Mouse (Mus musculus) Patski (cell line): ENCODE data around the gene Atp6v1e2. TPM values are rescaled to one million over a fixed set of nuclear protein-coding genes. Genes with fewer than 3 reads are reported as not detected.

Source experiments
- ATAC-seq: fragments of 100-300 bp; one replicate; pipeline ENCODE4 v1.8.0; 2021
- CTCF ChIA-PET: fragments of 350-600 bp; sonication (Branson Sonifier 250); formaldehyde crosslinking; loops from one replicate; lab custom pipeline; 2022; ENCODE audit warnings: inconsistent platforms; lab: Charles Lee
- POLR2A ChIA-PET: fragments of 350-600 bp; sonication (Branson Sonifier 250); formaldehyde crosslinking; loops from one replicate; lab custom pipeline; 2022; ENCODE audit warnings: antibody characterized with exemption, inconsistent platforms; lab: Charles Lee
- DNase-seq: peaks from one replicate; pipeline ENCODE4 v3.0.0-alpha.2; 2011; ENCODE audit warnings: low read depth, low spot score
- H3K27me3 ChIP-seq: fragments of 371-371 bp; one replicate; pipeline ENCODE4 v1.5.1; 2021
- CTCF ChIP-seq: fragments of 100-300 bp; IDR thresholded peaks from one replicate; pipeline ENCODE4 v1.5.1; 2021
- in situ Hi-C: fragments of 300-500 bp; cut with MboI; formaldehyde crosslinking; loops from 3 replicates; pipeline ENCODE4 v1.11.1; 2018; ENCODE audit warnings: low pct_unique_long_range_greater_than_20kb, mixed read lengths
- polyA plus RNA-seq: library from polyadenylated mRNA; unstranded; gene quantifications from one replicate; pipeline ENCODE4 v1.2.3, GENCODE M21; 2021

Gene Atp6v1e2
- polyA plus RNA-seq, 1 experiment from 2014 or later, result not detected

DNA sequence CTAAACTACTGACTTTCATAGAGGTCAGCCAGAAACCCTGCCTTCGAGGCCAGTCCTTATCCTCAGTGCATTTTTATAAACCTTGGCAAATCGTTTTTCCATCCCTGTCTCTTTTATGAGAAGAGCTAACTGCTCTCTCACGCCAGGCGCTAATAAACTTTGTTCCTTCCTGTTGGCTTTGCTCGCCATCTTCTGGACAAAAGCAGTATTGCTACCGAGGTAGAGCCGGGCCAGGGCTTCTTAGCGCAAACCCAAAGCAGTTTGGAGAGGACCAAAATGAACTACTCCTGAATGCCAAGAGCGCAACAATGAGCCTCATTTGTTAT, 41.6 kb downstream of the Atp6v1e2 start:
- H3K27me3 ChIP-seq, result no peaks in the 10 kb centered on the region
- TF ChIP-seq CTCF, result peak; percentile 94
- ATAC-seq (peak; percentile 59), DNase-seq (no peak)
- POLR2A ChIA-PET, result no interaction called here
- in situ Hi-C loops, result loop anchor here (5.0 to 10.0 kb wide), 4 partner anchors 94 to 741 kb away; partner anchors contain the start of gene Prkce
- CTCF ChIA-PET, result interaction anchor here (0.6 to 3.3 kb wide), 22 partner anchors 8 to 449 kb away, joined by 3 to 17 read pairs (median 5); no protein-coding TSS in a partner anchor

DNA sequence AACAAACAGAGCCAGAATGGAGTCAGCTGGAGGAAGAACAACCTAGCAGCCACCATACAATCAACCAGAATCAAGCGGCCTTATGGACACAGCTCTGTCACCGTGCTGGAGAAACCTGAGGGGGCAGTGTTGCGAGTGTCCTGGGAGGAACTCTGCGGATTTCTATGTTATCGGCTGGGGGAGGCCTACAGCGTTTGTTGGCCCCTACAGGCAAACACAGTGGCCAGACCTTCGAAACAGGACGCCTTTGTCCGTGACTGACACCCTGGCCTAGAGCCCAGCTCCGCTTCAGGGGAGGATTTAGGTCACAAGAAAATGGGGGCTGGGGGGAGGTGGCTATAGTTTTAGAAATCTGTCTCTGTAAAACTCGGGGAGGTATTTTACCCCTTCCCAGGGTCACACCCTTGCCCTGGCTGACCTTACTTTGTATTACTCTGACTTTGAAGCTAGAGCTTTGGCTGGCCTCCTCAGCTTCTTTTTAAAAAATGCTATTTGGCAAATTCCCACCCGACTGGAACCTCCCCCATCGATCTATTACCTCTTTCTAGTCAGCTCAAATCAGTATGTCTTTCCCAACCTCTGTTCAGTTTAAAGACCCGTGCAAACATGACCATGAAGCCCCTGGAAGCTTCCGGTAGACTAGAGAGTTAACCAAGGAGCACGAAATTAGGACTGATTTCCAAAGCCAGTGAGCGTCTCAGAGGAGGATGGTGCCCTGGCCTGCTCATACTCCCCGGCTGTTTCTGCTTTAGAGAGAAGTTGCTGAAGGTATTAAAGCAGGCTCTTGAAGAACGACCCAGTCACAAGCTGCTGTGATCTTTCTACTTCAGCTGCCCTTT, 42.2 kb downstream of the Atp6v1e2 start:
- ChIA-PET CTCF (interaction anchor here (0.7 to 3.3 kb wide), 22 partner anchors 9 to 449 kb away, joined by 3 to 17 read pairs (median 5); no protein-coding TSS in a partner anchor), POLR2A (no interaction called here)
- no peaks in the 10 kb centered on the region for H3K27me3 ChIP-seq
- ATAC-seq (no peak), DNase-seq (no peak)
- TF ChIP-seq CTCF, result peak; percentile 26
- in situ Hi-C loops, result loop anchor here (5.0 to 10.0 kb wide), 4 partner anchors 93 to 741 kb away; partner anchors contain the start of gene Prkce

DNA sequence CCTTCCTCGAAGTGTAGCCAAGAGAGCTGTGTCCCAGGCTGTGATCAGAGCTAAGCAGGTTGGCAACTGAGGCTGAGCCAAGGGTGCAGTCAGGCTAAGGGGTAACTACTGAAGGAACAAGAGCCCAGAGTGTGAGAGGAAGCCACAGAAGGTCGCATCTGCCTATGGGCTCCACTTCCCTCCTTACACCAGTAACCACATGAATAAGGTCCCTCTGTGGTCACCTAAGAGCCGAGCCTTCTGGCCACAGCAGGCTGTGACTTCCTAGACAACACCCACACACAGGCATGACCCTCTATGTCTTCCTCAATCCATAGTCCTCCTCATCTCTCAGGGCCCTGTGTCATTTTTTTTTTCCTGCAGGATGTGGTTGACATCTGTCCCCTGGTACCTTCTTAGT, 43.5 kb downstream of the Atp6v1e2 start:
- ChIA-PET CTCF (interaction anchor here (1.2 kb wide), 1 partner anchor 40 kb away, joined by 3 read pairs; no protein-coding TSS in a partner anchor), POLR2A (no interaction called here)

DNA sequence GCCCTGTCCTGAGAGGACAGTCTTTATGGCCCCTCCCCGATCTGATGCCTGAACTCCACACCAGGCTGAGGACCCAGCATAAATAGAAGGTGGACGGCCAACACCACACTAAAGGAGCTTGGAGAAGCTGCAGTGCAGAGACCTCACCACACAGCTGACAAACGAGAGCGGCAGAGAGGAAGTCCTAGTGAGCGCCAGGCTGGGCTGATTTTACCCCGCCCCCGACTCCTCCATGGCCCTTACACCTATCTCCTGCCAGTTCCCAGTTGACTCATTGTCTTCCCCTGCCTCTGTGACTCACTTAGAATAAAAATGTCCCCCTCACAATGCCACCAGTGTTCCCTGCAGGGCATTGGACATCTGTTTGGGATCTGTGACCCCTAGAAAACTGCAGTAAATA, 44.1 kb downstream of the Atp6v1e2 start:
- POLR2A ChIA-PET, result no interaction called here
- in situ Hi-C loops, result loop anchor here (10.0 kb wide), 1 partner anchor 739 kb away; the partner anchor contains the start of gene Prkce
- H3K27me3 ChIP-seq, result no peaks in the 10 kb centered on the region
- ATAC-seq (no peak), DNase-seq (no peak)
- TF ChIP-seq CTCF, result no peak
- CTCF ChIA-PET, result interaction anchor here (0.7 to 1.2 kb wide), 2 partner anchors 40 to 141 kb away, joined by 3 read pairs; no protein-coding TSS in a partner anchor

More for the DNA sequence above, 43.5 kb downstream of the Atp6v1e2 start:
- TF ChIP-seq CTCF, result no peak
- H3K27me3 ChIP-seq, result no peaks in the 10 kb centered on the region
- no peak for DNase-seq
- ATAC-seq, result no peak
- in situ Hi-C loops, result loop anchor here (10.0 kb wide), 1 partner anchor 739 kb away; the partner anchor contains the start of gene Prkce

DNA sequence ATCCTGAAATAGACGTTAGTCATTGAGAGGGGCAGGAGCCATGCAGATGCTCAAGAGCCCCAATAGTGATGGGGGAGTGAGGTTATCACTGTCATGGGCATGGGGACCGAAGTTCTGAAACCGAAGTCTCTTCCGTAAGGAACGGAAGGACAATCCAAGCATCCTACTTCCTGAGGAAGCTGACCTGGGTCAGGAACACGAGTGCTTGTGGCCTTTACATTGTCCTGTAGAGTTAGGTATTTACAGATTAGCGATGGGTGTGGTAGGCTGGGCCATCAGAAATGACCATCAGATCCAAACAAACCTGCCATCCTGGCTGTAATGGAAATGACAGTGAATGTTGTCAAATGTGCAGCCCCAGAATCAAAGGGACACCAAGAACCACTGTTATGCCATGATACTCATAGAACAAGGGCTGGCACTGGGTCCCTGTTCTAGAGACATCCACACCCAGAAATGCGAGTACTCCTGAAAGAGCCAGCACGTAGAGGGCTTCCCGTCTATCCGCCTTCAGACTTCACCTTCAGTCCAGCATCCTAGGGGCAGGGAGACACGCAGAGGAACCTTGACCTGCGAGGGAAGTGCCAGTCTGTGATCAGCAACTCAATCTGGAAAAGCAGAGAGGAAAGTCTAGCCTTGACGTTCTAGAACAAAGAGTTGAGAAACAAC, 45.2 kb downstream of the Atp6v1e2 start:
- H3K27me3 ChIP-seq, result no peaks in the 10 kb centered on the region
- in situ Hi-C loops, result loop anchor here (10.0 kb wide), 1 partner anchor 738 kb away; the partner anchor contains the start of gene Prkce
- DNase-seq (no peak), ATAC-seq (no peak)
- CTCF ChIA-PET, result interaction anchor here (1.5 kb wide), 1 partner anchor 13 kb away, joined by 4 read pairs; no protein-coding TSS in a partner anchor
- POLR2A ChIA-PET, result interaction anchor here (0.5 to 0.6 kb wide), 2 partner anchors 409 to 1085 kb away, joined by 3 read pairs; no protein-coding TSS in a partner anchor
- no peak for TF ChIP-seq CTCF

DNA sequence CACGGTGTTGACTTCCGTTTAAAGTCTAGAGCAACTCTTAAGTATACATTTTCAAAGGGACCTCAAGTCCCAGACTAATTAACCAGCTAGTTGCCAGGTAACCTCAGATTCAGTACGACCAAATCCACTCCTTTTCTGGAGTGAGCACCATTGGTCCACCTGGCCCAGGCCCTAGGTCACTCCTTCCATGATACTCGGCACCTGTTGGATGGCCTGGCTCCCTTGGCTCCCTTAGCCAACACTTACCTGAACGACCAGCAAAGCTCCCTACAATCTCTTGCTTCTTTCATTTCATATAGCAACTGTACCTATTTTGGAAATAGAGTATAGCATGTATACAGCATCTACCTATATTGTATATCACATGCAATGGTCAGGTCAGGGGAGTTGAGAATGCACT, 47.1 kb downstream of the Atp6v1e2 start:
- CTCF ChIA-PET, result interaction anchor here (1.8 kb wide), 1 partner anchor 10 kb away, joined by 4 read pairs; no protein-coding TSS in a partner anchor
- POLR2A ChIA-PET, result interaction anchor here (0.6 kb wide), 1 partner anchor 191 kb away, joined by 4 read pairs; no protein-coding TSS in a partner anchor
- no peaks in the 10 kb centered on the region for H3K27me3 ChIP-seq
- DNase-seq (no peak), ATAC-seq (no peak)
- no peak for TF ChIP-seq CTCF
- in situ Hi-C loops, result loop anchor here (10.0 kb wide), 1 partner anchor 736 kb away; the partner anchor contains the start of gene Prkce

DNA sequence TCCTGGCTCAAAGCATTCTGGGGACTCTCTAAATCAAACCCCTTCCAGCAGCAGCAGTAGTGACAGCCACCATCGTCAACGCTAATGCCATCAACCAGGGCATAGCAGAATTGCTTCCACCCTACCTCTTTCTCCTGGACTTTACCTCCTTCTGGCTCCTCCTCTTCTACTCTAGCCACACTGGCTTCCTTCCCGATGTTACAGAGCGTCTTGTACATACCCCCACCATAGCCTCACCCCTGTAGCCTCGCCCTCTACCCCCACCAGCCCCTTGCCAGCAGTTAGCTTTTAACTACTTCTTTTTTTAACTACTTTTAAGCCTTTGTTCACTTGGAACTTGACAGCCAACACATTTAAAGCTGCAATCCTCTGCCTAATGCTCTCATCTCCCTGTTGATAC, 47.9 kb downstream of the Atp6v1e2 start:
- ATAC-seq, result no peak
- no peak for DNase-seq
- in situ Hi-C loops, result loop anchor here (10.0 kb wide), 1 partner anchor 735 kb away; the partner anchor contains the start of gene Prkce
- ChIA-PET POLR2A (no interaction called here), CTCF (interaction anchor here (1.8 kb wide), 1 partner anchor 10 kb away, joined by 4 read pairs; no protein-coding TSS in a partner anchor)
- TF ChIP-seq CTCF, result no peak
- H3K27me3 ChIP-seq, result no peaks in the 10 kb centered on the region

DNA sequence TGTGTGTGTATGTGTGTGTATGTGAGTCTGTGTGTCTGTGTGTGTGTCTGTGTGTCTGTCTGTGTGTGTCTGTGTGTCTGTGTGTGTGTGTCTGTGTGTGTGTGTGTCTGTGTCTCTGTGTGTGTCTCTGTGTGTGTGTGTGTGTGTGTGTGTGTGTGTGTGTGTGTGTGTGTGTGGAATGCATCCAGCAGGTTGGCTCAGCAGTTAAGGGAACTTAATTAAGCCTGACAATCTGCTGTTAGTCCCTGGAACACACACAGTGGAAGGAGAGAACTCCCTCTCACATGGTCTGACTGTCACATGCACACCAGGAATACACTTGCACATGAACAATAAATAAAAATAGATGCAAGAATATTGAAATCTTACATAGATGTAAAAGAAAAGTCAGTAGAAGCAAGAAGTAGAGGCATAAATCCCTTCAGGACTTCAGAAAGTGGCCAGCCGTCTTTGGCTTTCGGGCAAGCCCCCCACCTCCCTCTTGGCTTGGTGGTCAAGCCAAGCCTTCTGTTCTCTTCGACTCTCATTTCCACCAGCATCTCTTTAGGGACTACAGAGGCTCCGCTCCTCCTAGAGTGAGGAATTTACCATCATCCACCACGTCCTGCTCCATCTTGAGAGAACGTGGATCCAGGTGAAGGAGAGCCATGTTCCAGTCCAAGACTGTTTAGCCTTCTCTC, 50.1 kb downstream of the Atp6v1e2 start:
- ATAC-seq (no peak), DNase-seq (no peak)
- POLR2A ChIA-PET, result no interaction called here
- TF ChIP-seq CTCF, result no peak
- CTCF ChIA-PET, result interaction anchor here (0.8 kb wide), 1 partner anchor 414 kb away, joined by 3 read pairs; no protein-coding TSS in a partner anchor
- in situ Hi-C loops, result no loop called here
- no peaks in the 10 kb centered on the region for H3K27me3 ChIP-seq

DNA sequence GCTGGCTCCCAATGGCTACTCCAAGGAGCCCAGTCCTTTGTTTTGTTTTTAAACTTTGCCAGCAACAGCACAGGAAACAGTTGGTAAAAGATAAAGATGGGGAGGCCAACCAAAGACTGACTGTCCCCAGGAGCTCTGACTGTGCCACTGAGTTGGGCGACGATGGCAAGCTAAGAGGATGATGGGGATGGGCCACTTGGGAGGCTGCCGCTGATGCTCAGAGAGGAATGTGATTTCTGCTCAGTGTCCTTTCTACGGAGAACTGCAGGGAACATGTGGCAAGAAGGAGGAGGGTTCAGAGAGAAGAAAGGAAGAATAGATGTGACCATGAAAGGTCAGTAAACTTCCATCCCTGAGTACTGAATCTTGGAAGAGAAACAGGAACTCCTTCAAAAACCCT, 52.5 kb downstream of the Atp6v1e2 start:
- DNase-seq, result no peak
- ATAC-seq, result no peak
- ChIA-PET POLR2A (no interaction called here), CTCF (interaction anchor here (1.1 to 1.8 kb wide), 2 partner anchors 10 to 150 kb away, joined by 3 to 10 read pairs; no protein-coding TSS in a partner anchor)
- H3K27me3 ChIP-seq, result peaks cover 10% of the 10 kb centered on the region
- no peak for TF ChIP-seq CTCF
- in situ Hi-C loops, result no loop called here

Other genes starting within 250 kb of the Atp6v1e2 start
- gene Epas1, start 194.2 kb downstream of the Atp6v1e2 start, polyA plus RNA-seq, result 2.8 TPM
- gene Tmem247, start 30.5 kb downstream of the Atp6v1e2 start, polyA plus RNA-seq, result not detected
- gene Rhoq, start 15.2 kb upstream of the Atp6v1e2 start, polyA plus RNA-seq, result 76.8 TPM
- gene Pigf, start 77.5 kb upstream of the Atp6v1e2 start, polyA plus RNA-seq, result 31.9 TPM
- 67.3 TPM for gene Cript, start 77.7 kb upstream of the Atp6v1e2 start, polyA plus RNA-seq
- 39.1 TPM for gene Socs5, start 159.8 kb upstream of the Atp6v1e2 start, polyA plus RNA-seq